Mouse (Mus musculus) small intestine, adult 2 months (tissue): ENCODE results near the gene Snrnp27.

Experiments
- CTCF ChIP-seq: fragments of 200-500 bp; IDR thresholded peaks from 2 replicates; pipeline ENCODE4 v1.5.1; 2012; ENCODE audit warnings: low read depth, mild to moderate bottlenecking, control low read depth, inconsistent platforms, low read length, moderate library complexity, mixed read lengths; ENCODE audit not compliant: insufficient replicate concordance, insufficient read length; ENCODE audit errors: extremely low read depth
- POLR2A ChIP-seq: fragments of 200-500 bp; IDR thresholded peaks from 2 replicates; pipeline ENCODE4 v1.6.1; 2012; ENCODE audit warnings: low read depth, mild to moderate bottlenecking, control low read depth, inconsistent platforms, low read length, moderate library complexity

DNA sequence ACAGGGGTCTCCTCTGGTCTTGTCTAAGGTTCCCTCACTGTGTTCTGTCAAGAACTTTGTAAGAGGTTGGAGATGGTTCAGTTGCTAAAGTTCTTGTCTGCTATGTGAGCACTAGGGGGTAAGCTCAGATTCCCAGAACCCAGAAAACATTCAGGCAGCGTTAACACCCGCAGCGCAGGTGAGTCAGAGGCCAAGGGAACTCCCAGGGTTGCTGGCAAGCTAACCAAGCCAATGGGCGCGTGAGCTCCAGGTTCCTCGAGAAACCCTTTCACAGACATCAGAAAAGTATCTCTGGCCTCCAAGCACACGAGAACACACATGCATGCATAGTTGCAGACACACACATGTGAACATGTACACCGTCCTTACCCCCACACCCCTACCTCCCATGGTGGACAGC lies 43.5 kb downstream of the Snrnp27 start:
- TF ChIP-seq POLR2A (no peak), CTCF (no peak)
